Mouse (Mus musculus) adrenal gland, postnatal 4 days (tissue): ENCODE data around the gene Gcsh. TPM values are rescaled to one million over a fixed set of nuclear protein-coding genes. Genes with fewer than 3 reads are reported as not detected.
A peak's percentile ranks its signal among the peaks of the same experiment; 100 is the strongest.

ENCODE experiments used
- DNase-seq, 2 experiments: peaks; one replicate each; pipeline ENCODE4 v3.0.0; 2021 to 2022; ENCODE audit warnings: low spot score in 2 of 2, mixed read lengths in 2 of 2
- total RNA-seq, 2 experiments: library from RNA; stranded (reverse); gene quantifications; 2 replicates each; pipeline ENCODE4 v1.2.3; 2021

Gcsh gene
- total RNA-seq, 2 experiments from 2014 or later = 93.6 to 96.6 TPM

DNA sequence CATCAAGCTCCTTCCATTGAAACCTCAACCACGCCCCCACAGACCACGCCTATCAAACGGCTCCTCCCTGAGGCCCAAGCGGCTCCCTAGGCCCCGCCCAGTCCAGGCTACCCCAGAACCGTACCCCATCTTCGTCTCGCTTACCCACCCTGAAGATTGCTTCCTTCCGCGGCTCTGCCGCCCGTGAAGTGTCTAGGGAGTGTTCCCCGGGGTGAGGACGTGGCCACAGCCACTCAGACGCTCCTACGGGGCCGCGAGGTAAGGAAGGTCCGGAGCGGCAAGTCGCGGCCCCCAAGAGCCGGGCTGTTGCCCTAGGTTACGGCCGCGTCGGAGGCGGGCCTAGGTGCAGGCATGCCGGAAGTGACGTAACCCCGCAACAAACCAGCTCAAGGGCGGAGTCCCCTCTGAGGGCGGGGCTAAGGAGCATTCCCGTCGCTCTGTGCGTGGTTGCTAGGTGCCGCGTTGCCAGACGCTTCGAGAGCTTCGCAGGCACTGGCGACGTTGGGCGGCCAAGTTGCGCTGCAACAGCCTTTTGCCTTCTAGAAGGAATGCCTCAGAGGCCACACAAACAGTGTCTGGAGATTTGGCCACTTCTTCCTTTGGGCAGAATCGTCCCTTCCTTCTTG is 14.6 kb downstream of the Gcsh start, which contains the start of gene 1700030J22Rik:
Gene 1700030J22Rik (minus strand): TSS at position 329 of the 626 bp plus-strand sequence.
- peak; percentile 89 to 96 for DNase-seq

- DNase-seq = no peak
Measured at GRCm38 (mm10) chr8:116978052-116978451, 15.3 kb downstream of the Gcsh start.

DNA sequence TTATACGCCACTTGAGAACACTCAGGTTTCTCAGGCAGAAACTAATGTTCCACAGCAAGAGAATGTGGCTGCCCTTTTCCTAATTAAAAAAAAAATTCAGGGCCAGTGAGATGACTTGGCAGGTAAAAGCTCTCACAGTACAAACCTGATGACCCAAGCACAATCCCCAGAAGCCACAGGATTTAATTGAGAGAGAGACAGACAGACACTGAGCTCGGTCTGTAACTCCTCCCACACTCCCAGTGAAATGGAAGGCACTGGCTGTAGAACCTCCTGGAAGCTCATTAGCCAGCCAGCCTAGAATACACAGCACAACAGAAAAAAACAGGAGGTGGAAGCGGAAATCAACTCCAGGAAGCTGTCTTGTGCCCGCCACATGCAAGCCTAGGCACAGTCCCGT is 17.7 kb downstream of the Gcsh start:
- DNase-seq = no peak

- no peak for DNase-seq
Measured at GRCm38 (mm10) chr8:116975066-116975465, 18.3 kb downstream of the Gcsh start.

GRCm38 (mm10) chr8:116969531-116969930 is 23.8 kb downstream of the Gcsh start:
- no peak for DNase-seq

- DNase-seq = no peak
Measured at GRCm38 (mm10) chr8:116954415-116954814, 38.9 kb downstream of the Gcsh start.

- DNase-seq = no peak
Measured at GRCm38 (mm10) chr8:116952428-116952827, 40.9 kb downstream of the Gcsh start.

- no peak for DNase-seq
Measured at GRCm38 (mm10) chr8:116951778-116952177, 41.6 kb downstream of the Gcsh start.

DNA sequence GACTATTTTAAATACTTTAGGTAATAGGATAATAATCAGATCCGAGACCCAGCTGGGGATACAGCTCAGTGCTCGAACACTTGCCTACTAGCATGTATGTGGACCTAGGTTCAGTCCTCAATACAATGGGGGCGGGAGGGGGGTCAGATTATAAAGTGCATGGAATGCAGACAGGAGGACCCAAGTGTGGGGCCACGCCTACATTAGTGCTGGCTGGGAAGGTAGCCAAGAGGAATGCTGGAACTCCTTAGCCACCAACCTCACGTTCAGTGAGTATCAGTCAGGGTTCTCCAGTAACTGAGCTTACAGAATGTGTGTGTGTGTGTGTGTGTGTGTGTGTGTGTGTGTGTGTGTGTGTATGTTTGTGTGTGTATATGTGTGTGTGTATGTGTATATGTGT is 42.0 kb downstream of the Gcsh start:
- no peak for DNase-seq

GRCm38 (mm10) chr8:116947589-116947988 is 45.7 kb downstream of the Gcsh start:
- no peak for DNase-seq

- no peak for DNase-seq
Measured at GRCm38 (mm10) chr8:116946851-116947250, 46.5 kb downstream of the Gcsh start.

- DNase-seq = no peak
Measured at GRCm38 (mm10) chr8:116946268-116946838, 47.0 kb downstream of the Gcsh start.

DNA sequence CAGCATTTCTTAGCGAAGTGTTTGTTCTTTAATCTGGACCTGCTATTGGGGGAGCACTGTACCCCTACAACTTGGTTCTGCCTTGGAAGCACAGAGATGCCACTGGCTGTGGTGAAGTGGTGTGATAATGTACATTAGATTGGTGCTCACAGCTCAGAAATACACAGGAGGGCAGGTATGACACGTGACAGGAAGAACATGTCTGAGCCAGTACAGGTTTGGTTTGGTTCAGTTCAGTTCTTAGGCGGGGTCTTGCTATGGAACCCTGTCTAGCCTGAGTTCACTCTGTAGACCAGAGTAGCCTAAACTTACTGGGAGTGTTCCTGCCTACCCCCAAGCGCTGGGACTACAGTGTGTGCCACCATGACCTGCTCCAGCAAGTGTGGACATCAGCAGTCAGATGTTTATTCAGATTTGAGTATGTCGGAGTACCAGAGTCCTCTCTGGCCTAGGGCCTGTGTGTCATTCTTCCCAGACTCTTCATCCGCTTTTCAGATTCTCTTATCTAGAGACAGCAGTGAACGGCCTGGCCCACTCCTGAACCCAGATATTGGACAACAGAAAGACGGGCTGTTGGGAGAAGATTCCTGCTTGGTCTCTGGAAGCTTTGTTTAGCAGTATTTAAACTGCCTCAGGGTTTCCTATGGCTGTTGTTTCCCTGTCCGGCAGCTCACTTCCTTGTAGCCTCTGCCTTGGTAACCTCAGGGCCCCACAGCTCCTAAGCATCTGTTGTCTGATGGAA is 48.0 kb downstream of the Gcsh start:
- no peak for DNase-seq

- no peak for DNase-seq
Measured at GRCm38 (mm10) chr8:116944385-116944696, 49.0 kb downstream of the Gcsh start.

GRCm38 (mm10) chr8:116943555-116944384 is 49.6 kb downstream of the Gcsh start:
- no peak for DNase-seq

DNA sequence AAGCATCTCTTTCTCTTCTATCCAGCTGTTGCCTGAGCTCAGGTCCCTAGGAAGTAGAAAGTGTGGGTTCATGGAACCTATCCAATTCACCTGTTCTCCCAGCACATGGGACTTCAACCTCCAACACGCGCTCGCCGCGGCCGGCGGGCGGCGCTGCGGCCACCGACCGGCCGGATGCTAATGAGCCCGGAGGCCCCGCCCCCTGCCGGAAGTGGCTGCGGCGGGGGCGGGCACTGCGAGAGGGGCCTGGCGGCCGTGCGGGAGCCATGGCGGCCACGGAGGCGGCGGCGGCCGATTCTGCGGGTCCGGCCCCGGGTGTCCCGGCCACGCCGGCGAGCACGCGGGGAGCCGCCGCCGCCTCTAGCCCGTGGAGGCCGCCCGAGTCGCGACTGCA is 50.2 kb downstream of the Gcsh start, which contains the start of gene Atmin:
Gene Atmin (plus strand): TSS at position 233 of the 394 bp plus-strand sequence.
- DNase-seq = peak; percentile 71 to 75

- DNase-seq = no peak
Measured at GRCm38 (mm10) chr8:116942284-116943058, 50.9 kb downstream of the Gcsh start.

DNA sequence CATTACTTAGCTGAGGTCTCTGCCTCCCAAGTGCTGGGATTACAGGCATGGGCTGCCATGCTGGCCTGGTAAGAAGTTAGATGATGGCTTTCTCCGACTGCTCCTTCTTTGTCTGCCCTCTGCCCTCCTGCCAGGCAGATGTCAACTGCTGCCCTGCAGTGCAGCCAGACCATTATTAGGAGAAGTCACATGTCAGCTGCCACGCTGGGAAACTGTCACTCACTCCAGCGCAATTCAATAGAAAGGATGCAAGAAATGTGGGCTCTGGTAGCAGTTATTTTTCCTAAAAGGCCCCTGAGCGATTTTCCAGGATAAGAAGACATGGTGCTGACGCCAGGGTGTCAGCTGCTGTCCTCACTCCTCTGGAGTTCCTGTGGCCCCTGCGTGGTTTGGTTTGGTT is 57.8 kb downstream of the Gcsh start:
- DNase-seq = no peak

- no peak for DNase-seq
Measured at GRCm38 (mm10) chr8:116934976-116935375, 58.4 kb downstream of the Gcsh start.
